Mouse (Mus musculus): ENCODE measurements at regions not wholly inside any gene's neighbourhood (a gene's known extent, or its start where the extent isn't known, plus 50 kb on each side); places are given as distances from the start of the nearest gene placed in this dataset.

GRCm38 (mm10) chr4:124340073-124340472, 270.5 kb downstream of the 3100002H09Rik start:
- 13% methylated on average over 7 of the region's 7 CpGs for WGBS
- H3K36me3 ChIP-seq (ENCODE audit: control insufficient read depth, insufficient read depth, low read length) = no peaks in the 10 kb centered on the region
- peaks cover 5% of the 10 kb centered on the region; the same call in 1 of the 2 replicates for H3K4me1 ChIP-seq (ENCODE audit: control insufficient read depth, insufficient read depth, low read length)
- DNase-seq (ENCODE audit: low spot score) (no peak), ATAC-seq (ENCODE audit: insufficient number of reproducible peaks, low FRiP score, low TSS enrichment, low read depth) (no peak)
- H3K9me3 ChIP-seq (ENCODE audit: control insufficient read depth, low read length) = no peaks in the 10 kb centered on the region
- no peaks in the 10 kb centered on the region for H3K27me3 ChIP-seq (ENCODE audit: control insufficient read depth, insufficient read depth, low read length)
- H3K4me3 ChIP-seq (ENCODE audit: low read depth, low read length) = no peak overlapping the region
- no peak overlapping the region for H3K4me2 ChIP-seq (ENCODE audit: low read depth, severe bottlenecking)
- H3K27ac ChIP-seq (replicated peaks; ENCODE audit: low read depth, low read length) = no peak overlapping the region
- no peak overlapping the region for H3K9ac ChIP-seq (ENCODE audit: low read length)

GRCm38 (mm10) chr4:124335726-124336125, 274.9 kb downstream of the 3100002H09Rik start:
- no peaks in the 10 kb centered on the region for H3K27me3 ChIP-seq (ENCODE audit: control insufficient read depth, insufficient read depth, low read length)
- peaks cover 4% of the 10 kb centered on the region; the same call in 1 of the 2 replicates for H3K4me1 ChIP-seq (ENCODE audit: control insufficient read depth, insufficient read depth, low read length)
- WGBS = 76% methylated on average over 2 of the region's 2 CpGs
- DNase-seq (ENCODE audit: low spot score) (no peak), ATAC-seq (ENCODE audit: insufficient number of reproducible peaks, low FRiP score, low TSS enrichment, low read depth) (no peak)
- no peak overlapping the region for H3K9ac ChIP-seq (ENCODE audit: low read length)
- no peak overlapping the region for H3K27ac ChIP-seq (replicated peaks; ENCODE audit: low read depth, low read length)
- no peaks in the 10 kb centered on the region for H3K36me3 ChIP-seq (ENCODE audit: control insufficient read depth, insufficient read depth, low read length)
- no peaks in the 10 kb centered on the region for H3K9me3 ChIP-seq (ENCODE audit: control insufficient read depth, low read length)
- no peak overlapping the region for H3K4me2 ChIP-seq (ENCODE audit: low read depth, severe bottlenecking)
- H3K4me3 ChIP-seq (ENCODE audit: low read depth, low read length) = no peak overlapping the region

- DNase-seq (ENCODE audit: low spot score) = no peak
These were observed 277.6 kb downstream of the 3100002H09Rik start for GRCm38 (mm10) chr4:124332974-124333373.

GRCm38 (mm10) chr4:124332416-124332815, 278.2 kb downstream of the 3100002H09Rik start:
- Histone ChIP-seq H3K4me3 (ENCODE audit: low read depth, low read length) (no peak overlapping the region), H3K4me1 (ENCODE audit: control insufficient read depth, insufficient read depth, low read length) (no peaks in the 10 kb centered on the region), H3K27me3 (ENCODE audit: control insufficient read depth, insufficient read depth, low read length) (no peaks in the 10 kb centered on the region), H3K9ac (ENCODE audit: low read length) (no peak overlapping the region), H3K36me3 (ENCODE audit: control insufficient read depth, insufficient read depth, low read length) (no peaks in the 10 kb centered on the region), H3K4me2 (ENCODE audit: low read depth, severe bottlenecking) (no peak overlapping the region), H3K9me3 (ENCODE audit: control insufficient read depth, low read length) (no peaks in the 10 kb centered on the region), H3K27ac (replicated peaks; ENCODE audit: low read depth, low read length) (no peak overlapping the region)
- DNase-seq (ENCODE audit: low spot score) = no peak
- no peak for ATAC-seq (ENCODE audit: insufficient number of reproducible peaks, low FRiP score, low TSS enrichment, low read depth)
- WGBS = 89% methylated on average over 12 of the region's 12 CpGs

More at GRCm38 (mm10) chr4:124332974-124333373, 277.6 kb downstream of the 3100002H09Rik start:
- H3K9ac ChIP-seq (ENCODE audit: low read length) = no peak overlapping the region
- H3K36me3 ChIP-seq (ENCODE audit: control insufficient read depth, insufficient read depth, low read length) = no peaks in the 10 kb centered on the region
- H3K9me3 ChIP-seq (ENCODE audit: control insufficient read depth, low read length) = no peaks in the 10 kb centered on the region
- ATAC-seq (ENCODE audit: insufficient number of reproducible peaks, low FRiP score, low TSS enrichment, low read depth) = no peak
- no peaks in the 10 kb centered on the region for H3K4me1 ChIP-seq (ENCODE audit: control insufficient read depth, insufficient read depth, low read length)
- no peak overlapping the region for H3K4me2 ChIP-seq (ENCODE audit: low read depth, severe bottlenecking)
- no peak overlapping the region for H3K4me3 ChIP-seq (ENCODE audit: low read depth, low read length)
- no peaks in the 10 kb centered on the region for H3K27me3 ChIP-seq (ENCODE audit: control insufficient read depth, insufficient read depth, low read length)
- no peak overlapping the region for H3K27ac ChIP-seq (replicated peaks; ENCODE audit: low read depth, low read length)
- 89% methylated on average over 2 of the region's 2 CpGs for WGBS

- Histone ChIP-seq H3K36me3 (ENCODE audit: control insufficient read depth, insufficient read depth, low read length) (no peaks in the 10 kb centered on the region), H3K27ac (replicated peaks; ENCODE audit: low read depth, low read length) (no peak overlapping the region)
- 71% methylated on average over 15 of the region's 15 CpGs for WGBS
These were observed 281.4 kb downstream of the 3100002H09Rik start for GRCm38 (mm10) chr4:124329107-124329771.

GRCm38 (mm10) chr4:124326301-124326700, 284.3 kb downstream of the 3100002H09Rik start:
- Histone ChIP-seq H3K36me3 (ENCODE audit: control insufficient read depth, insufficient read depth, low read length) (no peaks in the 10 kb centered on the region), H3K4me1 (ENCODE audit: control insufficient read depth, insufficient read depth, low read length) (no peaks in the 10 kb centered on the region), H3K27me3 (ENCODE audit: control insufficient read depth, insufficient read depth, low read length) (no peaks in the 10 kb centered on the region), H3K9me3 (ENCODE audit: control insufficient read depth, low read length) (no peaks in the 10 kb centered on the region), H3K9ac (ENCODE audit: low read length) (no peak overlapping the region), H3K27ac (replicated peaks; ENCODE audit: low read depth, low read length) (no peak overlapping the region), H3K4me3 (ENCODE audit: low read depth, low read length) (no peak overlapping the region), H3K4me2 (ENCODE audit: low read depth, severe bottlenecking) (no peak overlapping the region)
- 95% methylated on average over 9 of the region's 9 CpGs for WGBS
- DNase-seq (ENCODE audit: low spot score) (no peak), ATAC-seq (ENCODE audit: insufficient number of reproducible peaks, low FRiP score, low TSS enrichment, low read depth) (no peak)

More at GRCm38 (mm10) chr4:124329107-124329771, 281.4 kb downstream of the 3100002H09Rik start:
- Histone ChIP-seq H3K27me3 (ENCODE audit: control insufficient read depth, insufficient read depth, low read length) (no peaks in the 10 kb centered on the region), H3K4me1 (ENCODE audit: control insufficient read depth, insufficient read depth, low read length) (no peaks in the 10 kb centered on the region), H3K4me2 (ENCODE audit: low read depth, severe bottlenecking) (no peak overlapping the region), H3K4me3 (ENCODE audit: low read depth, low read length) (no peak overlapping the region), H3K9me3 (ENCODE audit: control insufficient read depth, low read length) (no peaks in the 10 kb centered on the region), H3K9ac (ENCODE audit: low read length) (no peak overlapping the region)
- DNase-seq (ENCODE audit: low spot score) (no peak), ATAC-seq (ENCODE audit: insufficient number of reproducible peaks, low FRiP score, low TSS enrichment, low read depth) (no peak)

- no peaks in the 10 kb centered on the region for H3K9me3 ChIP-seq (ENCODE audit: control insufficient read depth, low read length)
- DNase-seq (ENCODE audit: low spot score) (no peak), ATAC-seq (ENCODE audit: insufficient number of reproducible peaks, low FRiP score, low TSS enrichment, low read depth) (no peak)
- H3K4me1 ChIP-seq (ENCODE audit: control insufficient read depth, insufficient read depth, low read length) = no peaks in the 10 kb centered on the region
- WGBS = 74% methylated on average over 3 of the region's 3 CpGs
- H3K36me3 ChIP-seq (ENCODE audit: control insufficient read depth, insufficient read depth, low read length) = no peaks in the 10 kb centered on the region
- no peak overlapping the region for H3K4me2 ChIP-seq (ENCODE audit: low read depth, severe bottlenecking)
- no peaks in the 10 kb centered on the region for H3K27me3 ChIP-seq (ENCODE audit: control insufficient read depth, insufficient read depth, low read length)
- H3K4me3 ChIP-seq (ENCODE audit: low read depth, low read length) = no peak overlapping the region
- H3K27ac ChIP-seq (replicated peaks; ENCODE audit: low read depth, low read length) = no peak overlapping the region
- no peak overlapping the region for H3K9ac ChIP-seq (ENCODE audit: low read length)
These were observed 287.0 kb downstream of the 3100002H09Rik start for GRCm38 (mm10) chr4:124323589-124323988.

GRCm38 (mm10) chr4:124321221-124321620, 289.4 kb downstream of the 3100002H09Rik start:
- no peak overlapping the region for H3K9ac ChIP-seq (ENCODE audit: low read length)
- no peak overlapping the region for H3K27ac ChIP-seq (replicated peaks; ENCODE audit: low read depth, low read length)
- 68% methylated on average over 7 of the region's 7 CpGs for WGBS
- no peaks in the 10 kb centered on the region for H3K27me3 ChIP-seq (ENCODE audit: control insufficient read depth, insufficient read depth, low read length)
- no peaks in the 10 kb centered on the region for H3K9me3 ChIP-seq (ENCODE audit: control insufficient read depth, low read length)
- no peak overlapping the region for H3K4me2 ChIP-seq (ENCODE audit: low read depth, severe bottlenecking)
- H3K4me3 ChIP-seq (ENCODE audit: low read depth, low read length) = no peak overlapping the region
- no peak for ATAC-seq (ENCODE audit: insufficient number of reproducible peaks, low FRiP score, low TSS enrichment, low read depth)
- no peaks in the 10 kb centered on the region for H3K36me3 ChIP-seq (ENCODE audit: control insufficient read depth, insufficient read depth, low read length)
- DNase-seq (ENCODE audit: low spot score) = no peak
- H3K4me1 ChIP-seq (ENCODE audit: control insufficient read depth, insufficient read depth, low read length) = no peaks in the 10 kb centered on the region

- ATAC-seq (ENCODE audit: insufficient number of reproducible peaks, low FRiP score, low TSS enrichment, low read depth) (no peak), DNase-seq (ENCODE audit: low spot score) (peak; percentile 77)
- Histone ChIP-seq H3K27me3 (ENCODE audit: control insufficient read depth, insufficient read depth, low read length) (no peaks in the 10 kb centered on the region), H3K4me1 (ENCODE audit: control insufficient read depth, insufficient read depth, low read length) (no peaks in the 10 kb centered on the region), H3K36me3 (ENCODE audit: control insufficient read depth, insufficient read depth, low read length) (no peaks in the 10 kb centered on the region), H3K27ac (replicated peaks; ENCODE audit: low read depth, low read length) (no peak overlapping the region), H3K4me3 (ENCODE audit: low read depth, low read length) (no peak overlapping the region), H3K4me2 (ENCODE audit: low read depth, severe bottlenecking) (no peak overlapping the region), H3K9me3 (ENCODE audit: control insufficient read depth, low read length) (no peaks in the 10 kb centered on the region), H3K9ac (ENCODE audit: low read length) (no peak overlapping the region)
- 27% methylated on average over 4 of the region's 4 CpGs for WGBS
These were observed 293.6 kb downstream of the 3100002H09Rik start for GRCm38 (mm10) chr4:124317042-124317441.

Data from limb, embryonic 11.5 days (tissue).